Mouse (Mus musculus): ENCODE measurements around the gene Pcbd1.

The Pcbd1 gene

GRCm38 (mm10) chr10:61089170-61090142 lies at the start of gene Pcbd1:
Gene Pcbd1, plus strand, starts transcription at chr10:61089331.
- no peak for DNase-seq (ENCODE audit: low read depth, low spot score)

- DNase-seq (ENCODE audit: low read depth, low spot score), result no peak
Observed at GRCm38 (mm10) chr10:61039657-61040056, 49.5 kb upstream of the Pcbd1 start.

GRCm38 (mm10) chr10:61045081-61045480 lies 44.0 kb upstream of the Pcbd1 start:
- DNase-seq (ENCODE audit: low read depth, low spot score), result no peak

- DNase-seq (ENCODE audit: low read depth, low spot score), result peak; percentile 81
Observed at GRCm38 (mm10) chr10:61051993-61052613, 37.0 kb upstream of the Pcbd1 start.

GRCm38 (mm10) chr10:61056661-61057060 lies 32.5 kb upstream of the Pcbd1 start:
- no peak for DNase-seq (ENCODE audit: low read depth, low spot score)

- no peak for DNase-seq (ENCODE audit: low read depth, low spot score)
Observed at GRCm38 (mm10) chr10:61059101-61059500, 30.0 kb upstream of the Pcbd1 start.

GRCm38 (mm10) chr10:61059543-61060110 lies 29.5 kb upstream of the Pcbd1 start:
- DNase-seq (ENCODE audit: low read depth, low spot score), result no peak

GRCm38 (mm10) chr10:61063271-61063864 lies 25.8 kb upstream of the Pcbd1 start:
- no peak for DNase-seq (ENCODE audit: low read depth, low spot score)

GRCm38 (mm10) chr10:61064635-61065034 lies 24.5 kb upstream of the Pcbd1 start:
- DNase-seq (ENCODE audit: low read depth, low spot score), result no peak

- DNase-seq (ENCODE audit: low read depth, low spot score), result no peak
Observed at GRCm38 (mm10) chr10:61065287-61066005, 23.7 kb upstream of the Pcbd1 start.

GRCm38 (mm10) chr10:61068436-61069192 lies 20.5 kb upstream of the Pcbd1 start:
- DNase-seq (ENCODE audit: low read depth, low spot score), result peak; percentile 80

- DNase-seq (ENCODE audit: low read depth, low spot score), result no peak
Observed at GRCm38 (mm10) chr10:61069248-61069647, 19.9 kb upstream of the Pcbd1 start.

- peak; percentile 57 for DNase-seq (ENCODE audit: low read depth, low spot score)
Observed at GRCm38 (mm10) chr10:61072324-61072723, 16.8 kb upstream of the Pcbd1 start.

GRCm38 (mm10) chr10:61074643-61075042 lies 14.5 kb upstream of the Pcbd1 start:
- no peak for DNase-seq (ENCODE audit: low read depth, low spot score)

- no peak for DNase-seq (ENCODE audit: low read depth, low spot score)
Observed at GRCm38 (mm10) chr10:61075607-61076006, 13.5 kb upstream of the Pcbd1 start.

- DNase-seq (ENCODE audit: low read depth, low spot score), result peak; percentile 42
Observed at GRCm38 (mm10) chr10:61080227-61080930, 8.8 kb upstream of the Pcbd1 start.

GRCm38 (mm10) chr10:61080931-61081255 lies 8.2 kb upstream of the Pcbd1 start:
- no peak for DNase-seq (ENCODE audit: low read depth, low spot score)

- DNase-seq (ENCODE audit: low read depth, low spot score), result no peak
Observed at GRCm38 (mm10) chr10:61085364-61085763, 3.8 kb upstream of the Pcbd1 start.

- DNase-seq (ENCODE audit: low read depth, low spot score), result peak; percentile 10
Observed at GRCm38 (mm10) chr10:61086502-61086901, 2.6 kb upstream of the Pcbd1 start.

- DNase-seq (ENCODE audit: low read depth, low spot score), result no peak
Observed at GRCm38 (mm10) chr10:61088468-61088867, 663 bp upstream of the Pcbd1 start.

Data from 3T3-L1 (cell line).